Mouse (Mus musculus) layer of hippocampus, adult 2 months (tissue): ENCODE measurements around the gene Otogl. TPM values are rescaled to one million over a fixed set of nuclear protein-coding genes. Genes with fewer than 3 reads are reported as not detected.

ENCODE experiments used
- DNase-seq, 2 experiments: peaks; one replicate each; pipeline ENCODE4 v3.0.0; 2022; ENCODE audit warnings: low spot score in 2 of 2
- H3K27ac ChIP-seq: fragments of 200-600 bp; 2 replicates; pipeline ENCODE4 v1.8.1; 2022
- H3K4me3 ChIP-seq: fragments of 200-600 bp; 2 replicates; pipeline ENCODE4 v1.8.1; 2022; ENCODE audit warnings: mild to moderate bottlenecking
- CTCF ChIP-seq: fragments of 200-600 bp; conservative IDR thresholded peaks from 2 replicates; pipeline ENCODE4 v1.8.1; 2022; ENCODE audit warnings: antibody characterized with exemption, mild to moderate bottlenecking, moderate library complexity
- long read RNA-seq, 2 experiments: library from polyadenylated mRNA; stranded (forward); transcript quantifications; one replicate each; pipeline ENCODE4 v2.0.0; 2021; ENCODE audit warnings: borderline mapping rate in 2 of 2
- total RNA-seq, 2 experiments: library from RNA; stranded (reverse); gene quantifications; 2 replicates each; pipeline ENCODE4 v1.2.3; 2021

Gene Otogl
- total RNA-seq: under 1 TPM; 0.29 to 0.41 TPM
- long read RNA-seq, experiment 1, partial matches to known transcripts: 0 of 1 reads
- long read RNA-seq, experiment 1, other reads (novel, unspliced or antisense): 1 of 1 reads
- long read RNA-seq, experiment 2, partial matches to known transcripts: 0 of 1 reads
- long read RNA-seq, experiment 2, other reads (novel, unspliced or antisense): 1 of 1 reads

GRCm38 (mm10) chr10:107912084-107912573 lies at the start of gene Otogl:
TSS of gene Otogl (minus strand) at chr10:107912134.
- H3K4me3 ChIP-seq: no peak within 1 kb of the TSS
- H3K27ac ChIP-seq: no peak within 1 kb of the TSS
- no peak for DNase-seq
- no peak for TF ChIP-seq CTCF

GRCm38 (mm10) chr10:107956588-107956987 lies 44.7 kb upstream of the Otogl start:
- H3K4me3 ChIP-seq: no peak overlapping the region
- no peak overlapping the region for H3K27ac ChIP-seq
- no peak for DNase-seq
- no peak for TF ChIP-seq CTCF

GRCm38 (mm10) chr10:107954444-107954843 lies 42.5 kb upstream of the Otogl start:
- Histone ChIP-seq H3K27ac (no peak overlapping the region), H3K4me3 (no peak overlapping the region)
- no peak for TF ChIP-seq CTCF
- DNase-seq: no peak

- Histone ChIP-seq H3K4me3 (no peak overlapping the region), H3K27ac (no peak overlapping the region)
- DNase-seq: no peak
- no peak for TF ChIP-seq CTCF
Measured at GRCm38 (mm10) chr10:107951596-107951995, 39.7 kb upstream of the Otogl start.

GRCm38 (mm10) chr10:107949945-107950344 lies 38.0 kb upstream of the Otogl start:
- Histone ChIP-seq H3K4me3 (no peak overlapping the region), H3K27ac (no peak overlapping the region)
- no peak for DNase-seq
- TF ChIP-seq CTCF: peak; percentile 67

- no peak for TF ChIP-seq CTCF
- no peak for DNase-seq
- no peak overlapping the region for H3K27ac ChIP-seq
- no peak overlapping the region for H3K4me3 ChIP-seq
Measured at GRCm38 (mm10) chr10:107948647-107949046, 36.7 kb upstream of the Otogl start.

- H3K27ac ChIP-seq: no peak overlapping the region
- H3K4me3 ChIP-seq: no peak overlapping the region
- TF ChIP-seq CTCF: no peak
- DNase-seq: no peak
Measured at GRCm38 (mm10) chr10:107948038-107948437, 36.1 kb upstream of the Otogl start.

- no peak overlapping the region for H3K4me3 ChIP-seq
- no peak overlapping the region for H3K27ac ChIP-seq
- no peak for DNase-seq
- TF ChIP-seq CTCF: no peak
Measured at GRCm38 (mm10) chr10:107946348-107946747, 34.4 kb upstream of the Otogl start.

GRCm38 (mm10) chr10:107943859-107944258 lies 31.9 kb upstream of the Otogl start:
- TF ChIP-seq CTCF: no peak

GRCm38 (mm10) chr10:107941188-107941900 lies 29.4 kb upstream of the Otogl start:
- no peak for TF ChIP-seq CTCF
- H3K27ac ChIP-seq: no peak overlapping the region
- H3K4me3 ChIP-seq: no peak overlapping the region
- DNase-seq: no peak

More at GRCm38 (mm10) chr10:107943859-107944258, 31.9 kb upstream of the Otogl start:
- no peak overlapping the region for H3K4me3 ChIP-seq
- no peak overlapping the region for H3K27ac ChIP-seq
- no peak for DNase-seq

GRCm38 (mm10) chr10:107940302-107940701 lies 28.4 kb upstream of the Otogl start:
- H3K4me3 ChIP-seq: no peak overlapping the region
- no peak overlapping the region for H3K27ac ChIP-seq
- TF ChIP-seq CTCF: no peak
- DNase-seq: no peak

GRCm38 (mm10) chr10:107939821-107940220 lies 27.9 kb upstream of the Otogl start:
- Histone ChIP-seq H3K27ac (no peak overlapping the region), H3K4me3 (no peak overlapping the region)
- TF ChIP-seq CTCF: no peak
- DNase-seq: no peak

GRCm38 (mm10) chr10:107934055-107934454 lies 22.1 kb upstream of the Otogl start:
- DNase-seq: no peak
- no peak overlapping the region for H3K27ac ChIP-seq
- no peak overlapping the region for H3K4me3 ChIP-seq
- no peak for TF ChIP-seq CTCF

GRCm38 (mm10) chr10:107933527-107933926 lies 21.6 kb upstream of the Otogl start:
- TF ChIP-seq CTCF: no peak
- Histone ChIP-seq H3K4me3 (no peak overlapping the region), H3K27ac (no peak overlapping the region)
- no peak for DNase-seq
